Mouse (Mus musculus) kidney, postnatal 0 days (tissue): ENCODE data around the gene Gm17584. TPM values are rescaled to one million over a fixed set of nuclear protein-coding genes. Genes with fewer than 3 reads are reported as not detected.
"Not testable (repeated sequence)": the region's sequence is repeated elsewhere in the genome, so short reads cannot be mapped to it uniquely, and the experiment has no call there.

Experiments
- ATAC-seq: fragments of 200-750 bp; cut with Nextera tagmentation; replicated peaks from 2 replicates; pipeline ENCODE4 v1.8.0; 2017; ENCODE audit warnings: low read depth, moderate number of reproducible peaks, moderate TSS enrichment, moderate library complexity; ENCODE audit not compliant: low FRiP score
- DNase-seq: peaks from one replicate; pipeline ENCODE4 v3.0.0-alpha.2; 2016; ENCODE audit warnings: low spot score
- H3K27ac ChIP-seq: fragments of 300-500 bp; sonication (generic); 2 replicates; pipeline ENCODE4 v1.5.1; 2014; ENCODE audit warnings: mild to moderate bottlenecking
- H3K27me3 ChIP-seq: fragments of 300-500 bp; sonication (generic); 2 replicates; pipeline ENCODE4 v1.6.1; 2014; ENCODE audit warnings: low read length, mixed read lengths; ENCODE audit not compliant: insufficient read depth
- H3K36me3 ChIP-seq: fragments of 300-500 bp; sonication (generic); 2 replicates; pipeline ENCODE4 v1.6.1; 2014; ENCODE audit warnings: low read length, mixed read lengths; ENCODE audit not compliant: insufficient read depth
- H3K4me1 ChIP-seq: fragments of 300-500 bp; sonication (generic); replicated peaks from 2 replicates; pipeline ENCODE4 v1.6.1; 2014; ENCODE audit warnings: antibody characterized with exemption, low read length, mixed read lengths; ENCODE audit not compliant: insufficient read depth
- H3K4me2 ChIP-seq: fragments of 300-500 bp; sonication (generic); 2 replicates; pipeline ENCODE4 v1.6.1; 2014; ENCODE audit warnings: mild to moderate bottlenecking, low read length, moderate library complexity, mixed read lengths
- H3K4me3 ChIP-seq: fragments of 300-500 bp; sonication (generic); replicated peaks from 2 replicates; pipeline ENCODE4 v1.5.1; 2014; ENCODE audit warnings: low read depth, low read length
- H3K9ac ChIP-seq: fragments of 300-500 bp; sonication (generic); 2 replicates; pipeline ENCODE4 v1.6.1; 2014; ENCODE audit warnings: low read depth, low read length
- H3K9me3 ChIP-seq: fragments of 300-500 bp; sonication (generic); replicated peaks from 2 replicates; pipeline ENCODE4 v1.6.1; 2016; ENCODE audit warnings: low read length, inconsistent platforms, mixed read lengths
- WGBS: fragments of 180-500 bp; shearing (Covaris S2); extraction: QIAGEN DNeasy Blood & Tissue Kit; methylation state at CpG from one replicate; pipeline ENCODE4 v1.1.7; 2014; 5-methylcytosine and 5-hydroxymethylcytosine counted together
- polyA plus RNA-seq: library from polyadenylated mRNA; unstranded; fragments of >200 nt; fragmentation: Nextera tagmentation; extraction: Ambion mirVana; gene quantifications from 2 replicates; pipeline ENCODE4 v1.2.1, GENCODE M21; 2015

Gene Gm17584
- polyA plus RNA-seq = not detected in 2 replicates

DNA sequence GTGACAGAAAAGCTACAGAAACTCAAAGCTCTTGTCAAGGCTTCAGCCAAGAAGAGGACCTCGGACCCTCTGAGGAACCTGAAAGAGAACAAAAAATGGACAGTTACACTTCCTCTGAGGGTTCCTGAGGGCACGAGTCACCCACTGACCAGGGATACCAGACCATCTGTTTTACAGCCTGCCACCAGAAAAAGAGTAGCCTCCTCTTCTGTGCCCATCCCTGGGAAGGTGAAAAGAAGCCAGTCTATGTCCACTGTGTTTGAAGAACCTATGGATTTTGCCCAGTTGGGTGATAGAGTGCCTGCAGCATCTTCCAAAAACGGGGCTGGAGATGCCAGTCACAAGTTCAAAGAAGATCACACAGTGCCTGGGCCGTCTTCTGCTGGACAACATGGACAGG lies at the start of gene Gm17584:
Gene Gm17584 (plus strand): TSS at position 301 of the 400 bp plus-strand sequence.
- DNase-seq, H3K4me2 ChIP-seq, ATAC-seq, H3K9me3 ChIP-seq, H3K27me3 ChIP-seq, H3K4me3 ChIP-seq, H3K9ac ChIP-seq, H3K4me1 ChIP-seq, H3K27ac ChIP-seq, H3K36me3 ChIP-seq: not testable (repeated sequence)
- no CpG with 5 or more reads among the region's 4 CpGs for WGBS

Other genes with a start within 250 kb of the Gm17584 start
- not detected in 2 replicates for gene Gm17469, start 129.3 kb downstream of the Gm17584 start, polyA plus RNA-seq